Mouse (Mus musculus): ENCODE measurements at regions not wholly inside any gene's neighbourhood (a gene's known extent, or its start where the extent isn't known, plus 50 kb on each side); places are given as distances from the start of the nearest gene placed in this dataset.
A peak's percentile ranks its signal among the peaks of the same experiment; 100 is the strongest.

GRCm38 (mm10) chr2:77341575-77342332, 61.4 kb upstream of the Sestd1 start:
- H3K36me3 ChIP-seq (ENCODE audit: control insufficient read depth, insufficient read depth, low read length): no peaks in the 10 kb centered on the region
- H3K4me1 ChIP-seq (replicated peaks; ENCODE audit: control insufficient read depth, insufficient read depth): no peaks in the 10 kb centered on the region
- H3K27ac ChIP-seq (replicated peaks): no peak overlapping the region
- no peak overlapping the region for H3K9ac ChIP-seq (ENCODE audit: low read length)
- DNase-seq (ENCODE audit: low spot score) (peak; percentile 95), ATAC-seq (ENCODE audit: low FRiP score, low TSS enrichment) (peak; percentile 84)
- no peaks in the 10 kb centered on the region for H3K27me3 ChIP-seq (ENCODE audit: control insufficient read depth, insufficient read depth, low read length)
- TF ChIP-seq CTCF (IDR thresholded peaks at IDR 0.05; ENCODE audit: low read depth) (peak; percentile 99), EP300 (optimal IDR thresholded peaks at IDR 0.05) (no peak)
- 40% methylated on average over 12 of the region's 12 CpGs for WGBS
- H3K9me3 ChIP-seq (ENCODE audit: control insufficient read depth, low read length): no peaks in the 10 kb centered on the region
- H3K4me2 ChIP-seq (replicated peaks; ENCODE audit: low read depth): no peak overlapping the region
- no peak overlapping the region for H3K4me3 ChIP-seq (ENCODE audit: low read depth, low read length)

DNA sequence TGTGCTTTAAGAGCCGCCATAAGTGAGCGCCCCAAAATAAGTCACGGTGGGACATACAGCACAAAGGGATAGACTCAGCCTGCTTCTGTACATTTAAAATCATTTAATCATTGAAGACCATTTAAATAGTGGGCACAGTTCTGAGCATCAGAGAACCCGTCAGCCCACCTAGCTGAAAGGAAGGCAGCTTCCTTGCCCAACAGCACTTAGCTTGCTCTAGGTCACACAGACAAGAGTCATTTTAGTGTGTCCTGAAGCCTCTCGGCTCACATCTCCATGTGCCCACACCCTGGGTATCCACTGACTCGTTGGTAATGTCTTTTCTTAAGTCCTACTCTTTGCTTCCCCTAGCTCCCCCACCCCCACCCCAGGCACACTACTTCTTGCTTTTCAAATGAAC, 59.7 kb upstream of the Sestd1 start:
- H3K9me3 ChIP-seq (ENCODE audit: control insufficient read depth, low read length): no peaks in the 10 kb centered on the region
- no peak overlapping the region for H3K27ac ChIP-seq (replicated peaks)
- H3K36me3 ChIP-seq (ENCODE audit: control insufficient read depth, insufficient read depth, low read length): no peaks in the 10 kb centered on the region
- no peak overlapping the region for H3K9ac ChIP-seq (ENCODE audit: low read length)
- no peak overlapping the region for H3K4me2 ChIP-seq (replicated peaks; ENCODE audit: low read depth)
- no peak for DNase-seq (ENCODE audit: low spot score)
- H3K27me3 ChIP-seq (ENCODE audit: control insufficient read depth, insufficient read depth, low read length): no peaks in the 10 kb centered on the region
- no peak for ATAC-seq (ENCODE audit: low FRiP score, low TSS enrichment)
- 84% methylated on average over 6 of the region's 6 CpGs for WGBS
- TF ChIP-seq CTCF (IDR thresholded peaks at IDR 0.05; ENCODE audit: low read depth) (no peak), EP300 (optimal IDR thresholded peaks at IDR 0.05) (no peak)
- no peak overlapping the region for H3K4me3 ChIP-seq (ENCODE audit: low read depth, low read length)
- no peaks in the 10 kb centered on the region for H3K4me1 ChIP-seq (replicated peaks; ENCODE audit: control insufficient read depth, insufficient read depth)

DNA sequence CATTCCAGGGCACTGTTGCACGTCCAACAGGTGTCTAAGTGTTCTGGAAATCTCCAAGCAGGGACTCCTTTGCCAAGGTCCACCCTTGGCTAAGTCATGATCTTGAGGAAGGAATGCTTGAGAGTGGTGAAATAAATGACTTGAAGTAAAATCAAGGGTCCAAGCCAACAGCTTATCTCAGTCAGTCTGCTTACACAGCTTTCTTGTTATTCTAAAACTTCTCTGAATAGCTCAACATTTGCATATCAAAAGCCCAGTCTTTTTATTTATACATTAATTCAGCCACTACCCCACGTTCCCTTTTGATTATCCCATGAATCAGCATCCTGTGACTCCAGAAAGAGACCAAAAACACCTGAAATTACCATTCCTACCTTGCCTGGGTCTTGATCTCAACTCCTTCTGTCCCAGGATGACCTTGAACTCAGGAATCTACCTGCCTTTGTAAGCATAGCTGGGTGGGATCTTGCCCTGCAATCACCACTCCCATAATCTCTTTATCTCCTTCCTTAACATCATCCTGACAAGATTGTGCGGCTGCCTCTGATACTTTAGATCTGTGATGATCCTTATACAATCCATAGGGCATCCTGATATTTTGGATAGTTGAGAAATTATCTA, 57.5 kb upstream of the Sestd1 start:
- H3K27me3 ChIP-seq (ENCODE audit: control insufficient read depth, insufficient read depth, low read length): no peaks in the 10 kb centered on the region
- H3K9me3 ChIP-seq (ENCODE audit: control insufficient read depth, low read length): no peaks in the 10 kb centered on the region
- H3K36me3 ChIP-seq (ENCODE audit: control insufficient read depth, insufficient read depth, low read length): no peaks in the 10 kb centered on the region
- 65% methylated on average over 3 of the region's 3 CpGs for WGBS
- no peaks in the 10 kb centered on the region for H3K4me1 ChIP-seq (replicated peaks; ENCODE audit: control insufficient read depth, insufficient read depth)
- TF ChIP-seq EP300 (optimal IDR thresholded peaks at IDR 0.05) (no peak), CTCF (IDR thresholded peaks at IDR 0.05; ENCODE audit: low read depth) (no peak)
- ATAC-seq (ENCODE audit: low FRiP score, low TSS enrichment): no peak
- no peak overlapping the region for H3K4me3 ChIP-seq (ENCODE audit: low read depth, low read length)
- H3K9ac ChIP-seq (ENCODE audit: low read length): no peak overlapping the region
- H3K4me2 ChIP-seq (replicated peaks; ENCODE audit: low read depth): no peak overlapping the region
- no peak for DNase-seq (ENCODE audit: low spot score)
- H3K27ac ChIP-seq (replicated peaks): no peak overlapping the region

GRCm38 (mm10) chr2:77337318-77337717, 56.9 kb upstream of the Sestd1 start:
- H3K4me1 ChIP-seq (replicated peaks; ENCODE audit: control insufficient read depth, insufficient read depth): no peaks in the 10 kb centered on the region
- no peaks in the 10 kb centered on the region for H3K36me3 ChIP-seq (ENCODE audit: control insufficient read depth, insufficient read depth, low read length)
- WGBS: 79% methylated on average over 3 of the region's 3 CpGs
- no peaks in the 10 kb centered on the region for H3K27me3 ChIP-seq (ENCODE audit: control insufficient read depth, insufficient read depth, low read length)
- no peak overlapping the region for H3K4me3 ChIP-seq (ENCODE audit: low read depth, low read length)
- H3K9ac ChIP-seq (ENCODE audit: low read length): no peak overlapping the region
- no peaks in the 10 kb centered on the region for H3K9me3 ChIP-seq (ENCODE audit: control insufficient read depth, low read length)
- TF ChIP-seq CTCF (IDR thresholded peaks at IDR 0.05; ENCODE audit: low read depth) (no peak), EP300 (optimal IDR thresholded peaks at IDR 0.05) (no peak)
- ATAC-seq (ENCODE audit: low FRiP score, low TSS enrichment) (no peak), DNase-seq (ENCODE audit: low spot score) (no peak)
- no peak overlapping the region for H3K27ac ChIP-seq (replicated peaks)
- no peak overlapping the region for H3K4me2 ChIP-seq (replicated peaks; ENCODE audit: low read depth)

GRCm38 (mm10) chr2:77336810-77337209, 56.4 kb upstream of the Sestd1 start:
- Histone ChIP-seq H3K4me2 (replicated peaks; ENCODE audit: low read depth) (no peak overlapping the region), H3K36me3 (ENCODE audit: control insufficient read depth, insufficient read depth, low read length) (no peaks in the 10 kb centered on the region), H3K4me3 (ENCODE audit: low read depth, low read length) (no peak overlapping the region), H3K27ac (replicated peaks) (no peak overlapping the region), H3K27me3 (ENCODE audit: control insufficient read depth, insufficient read depth, low read length) (no peaks in the 10 kb centered on the region), H3K9me3 (ENCODE audit: control insufficient read depth, low read length) (no peaks in the 10 kb centered on the region), H3K9ac (ENCODE audit: low read length) (no peak overlapping the region), H3K4me1 (replicated peaks; ENCODE audit: control insufficient read depth, insufficient read depth) (no peaks in the 10 kb centered on the region)
- DNase-seq (ENCODE audit: low spot score) (no peak), ATAC-seq (ENCODE audit: low FRiP score, low TSS enrichment) (no peak)
- WGBS: 73% methylated on average over 3 of the region's 3 CpGs
- TF ChIP-seq EP300 (optimal IDR thresholded peaks at IDR 0.05): no peak
- TF ChIP-seq CTCF (IDR thresholded peaks at IDR 0.05; ENCODE audit: low read depth): no peak

DNA sequence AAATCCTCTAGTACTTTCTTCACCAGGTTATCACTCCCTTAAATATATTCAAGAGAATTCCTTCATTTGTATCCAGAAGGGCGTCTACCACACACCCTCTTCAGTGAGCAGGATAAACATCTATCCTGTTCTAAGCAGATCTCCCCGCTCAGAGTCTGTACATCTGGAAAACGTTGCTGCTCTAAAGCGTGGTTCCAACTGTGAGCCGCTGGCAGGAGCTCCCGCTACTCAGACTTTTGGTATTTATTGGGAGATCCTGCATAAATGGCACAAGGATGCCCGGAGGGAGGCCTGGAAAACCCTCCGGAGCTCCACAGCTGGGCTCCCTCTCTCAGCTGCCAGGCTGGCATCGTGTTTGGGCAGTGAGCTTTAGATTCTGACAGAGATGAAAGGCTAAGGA, 54.3 kb upstream of the Sestd1 start:
- TF ChIP-seq EP300 (optimal IDR thresholded peaks at IDR 0.05) (no peak), CTCF (IDR thresholded peaks at IDR 0.05; ENCODE audit: low read depth) (no peak)
- DNase-seq (ENCODE audit: low spot score) (no peak), ATAC-seq (ENCODE audit: low FRiP score, low TSS enrichment) (no peak)
- Histone ChIP-seq H3K9ac (ENCODE audit: low read length) (no peak overlapping the region), H3K9me3 (ENCODE audit: control insufficient read depth, low read length) (no peaks in the 10 kb centered on the region), H3K4me1 (replicated peaks; ENCODE audit: control insufficient read depth, insufficient read depth) (no peaks in the 10 kb centered on the region), H3K27ac (replicated peaks) (no peak overlapping the region), H3K36me3 (ENCODE audit: control insufficient read depth, insufficient read depth, low read length) (no peaks in the 10 kb centered on the region), H3K4me3 (ENCODE audit: low read depth, low read length) (no peak overlapping the region), H3K4me2 (replicated peaks; ENCODE audit: low read depth) (no peak overlapping the region), H3K27me3 (ENCODE audit: control insufficient read depth, insufficient read depth, low read length) (no peaks in the 10 kb centered on the region)
- 56% methylated on average over 9 of the region's 9 CpGs for WGBS
